Mouse (Mus musculus) myocyte (in vitro differentiated cells): ENCODE measurements around the gene Stat6.

Experiments
- CEBPB ChIP-seq: IDR thresholded peaks from 2 replicates; pipeline ENCODE4 v1.6.1; 2011; ENCODE audit warnings: mild to moderate bottlenecking, moderate library complexity; ENCODE audit not compliant: poor library complexity, insufficient read depth, severe bottlenecking
- E2F4 ChIP-seq: IDR thresholded peaks from one replicate; pipeline ENCODE4 v1.6.1; 2011; ENCODE audit warnings: mild to moderate bottlenecking, control low read depth, moderate library complexity; ENCODE audit not compliant: insufficient read depth
- MAX ChIP-seq: IDR thresholded peaks from one replicate; pipeline ENCODE4 v1.6.1; 2011; ENCODE audit warnings: low read depth, mild to moderate bottlenecking, control low read depth
- MYOD1 ChIP-seq, 3 experiments: IDR thresholded peaks; one replicate each; pipeline ENCODE4 v1.6.1; 2011; ENCODE audit warnings: control low read depth in 2 of 3, low read depth in 2 of 3, mild to moderate bottlenecking in 2 of 3, moderate library complexity in 1 of 3; ENCODE audit not compliant: insufficient read length in 2 of 3, control insufficient read depth in 1 of 3
- MYOG ChIP-seq, 3 experiments: IDR thresholded peaks; one replicate each; pipeline ENCODE4 v1.6.1; 2011; ENCODE audit warnings: control low read depth in 2 of 3, low read depth in 2 of 3, mild to moderate bottlenecking in 2 of 3; ENCODE audit not compliant: insufficient read length in 2 of 3, control insufficient read depth in 1 of 3, insufficient read depth in 1 of 3
- POLR2A ChIP-seq: IDR thresholded peaks from one replicate; pipeline ENCODE4 v1.6.1; 2011; ENCODE audit warnings: low read depth, mild to moderate bottlenecking, control low read depth, moderate library complexity; ENCODE audit not compliant: insufficient read length
- POLR2AphosphoS2 ChIP-seq: IDR thresholded peaks from one replicate; pipeline ENCODE4 v1.6.1; 2011; ENCODE audit warnings: low read depth, control low read depth; ENCODE audit not compliant: insufficient read length
- REST ChIP-seq: IDR thresholded peaks from one replicate; pipeline ENCODE4 v1.6.1; 2011; ENCODE audit warnings: mild to moderate bottlenecking, control low read depth, moderate library complexity; ENCODE audit not compliant: insufficient read depth, insufficient read length
- SRF ChIP-seq: IDR thresholded peaks from one replicate; pipeline ENCODE4 v1.6.1; 2011; ENCODE audit warnings: low read depth; ENCODE audit not compliant: control insufficient read depth, insufficient read length
- TCF12 ChIP-seq: IDR thresholded peaks from one replicate; pipeline ENCODE4 v1.6.1; 2011; ENCODE audit warnings: mild to moderate bottlenecking, control low read depth; ENCODE audit not compliant: poor library complexity, insufficient read depth, severe bottlenecking
- TCF3 ChIP-seq: IDR thresholded peaks from one replicate; pipeline ENCODE4 v1.6.1; 2011; ENCODE audit warnings: low read depth, control low read depth; ENCODE audit not compliant: insufficient read length
- USF1 ChIP-seq: IDR thresholded peaks from one replicate; pipeline ENCODE4 v1.6.1; 2011; ENCODE audit warnings: low read depth, mild to moderate bottlenecking, control low read depth, moderate library complexity

- TF ChIP-seq E2F4 (no peak), REST (no peak), POLR2A (no peak), POLR2AphosphoS2 (no peak), TCF3 (no peak), USF1 (no peak), MAX (no peak), CEBPB (no peak), MYOG (IDR thresholded peaks at IDR 0.05; ENCODE audit: control insufficient read depth in 1 of 3, insufficient read depth in 1 of 3, insufficient read length in 2 of 3, low read depth in 2 of 3) (no peak), SRF (no peak), MYOD1 (IDR thresholded peaks at IDR 0.05; ENCODE audit: control insufficient read depth in 1 of 3, insufficient read length in 2 of 3, low read depth in 2 of 3) (no peak), TCF12 (no peak)
Observed at GRCm38 (mm10) chr10:127708850-127709370, 66.1 kb downstream of the Stat6 start.
